Mouse (Mus musculus) right cerebral cortex, adult 2 months (tissue): Measurements from ENCODE around the gene Phgr1.

Source experiments
- DNase-seq, 2 experiments: peaks; one replicate each; pipeline ENCODE4 v3.0.0; 2021 to 2022; ENCODE audit warnings: low spot score in 2 of 2

The Phgr1 gene

GRCm38 (mm10) chr2:118822800-118823199 is 50.2 kb downstream of the Phgr1 start:
- no peak for DNase-seq

GRCm38 (mm10) chr2:118824396-118824795 is 51.8 kb downstream of the Phgr1 start:
- no peak for DNase-seq
